Mouse (Mus musculus): ENCODE measurements around the gene Mgat5.

GRCm38 (mm10) chr1:127434829-127435228, 230.0 kb downstream of the Mgat5 start:
- TF ChIP-seq CTCF (IDR thresholded peaks at IDR 0.05; ENCODE audit: extremely low read depth, insufficient read length, insufficient replicate concordance, low read depth, low read length) (no peak), POLR2A (IDR thresholded peaks at IDR 0.05; ENCODE audit: low read depth, low read length) (no peak)

Data from small intestine, adult 2 months (tissue).